Mouse (Mus musculus): Measurements from ENCODE around the gene Paqr4.
A peak's percentile ranks its signal among the peaks of the same experiment; 100 is the strongest.
"Not testable (repeated sequence)": the region's sequence is repeated elsewhere in the genome, so short reads cannot be mapped to it uniquely, and the experiment has no call there.

Gene Paqr4

GRCm38 (mm10) chr17:23740598-23741021 is at the start of gene Paqr4:
Paqr4 (minus strand) TSS chr17:23740867.
- no peak for DNase-seq (ENCODE audit: low spot score in 2 of 2)

- no peak for DNase-seq (ENCODE audit: low spot score in 2 of 2)
These were observed 49.1 kb upstream of the Paqr4 start for GRCm38 (mm10) chr17:23789749-23790268.

GRCm38 (mm10) chr17:23788973-23789372 is 48.3 kb upstream of the Paqr4 start:
- no peak for DNase-seq (ENCODE audit: low spot score in 2 of 2)

GRCm38 (mm10) chr17:23786510-23786931 is 45.9 kb upstream of the Paqr4 start:
- no peak for DNase-seq (ENCODE audit: low spot score in 2 of 2)

GRCm38 (mm10) chr17:23785561-23786471 is 45.1 kb upstream of the Paqr4 start, which contains the start of gene Flywch2:
Flywch2 (minus strand) TSS chr17:23786081.
- DNase-seq (ENCODE audit: low spot score in 2 of 2), result peak; percentile 44 to 63

GRCm38 (mm10) chr17:23783352-23783751 is 42.7 kb upstream of the Paqr4 start:
- DNase-seq (ENCODE audit: low spot score in 2 of 2), result no peak

- no peak for DNase-seq (ENCODE audit: low spot score in 2 of 2)
These were observed 37.8 kb upstream of the Paqr4 start for GRCm38 (mm10) chr17:23778447-23778846.

- no peak for DNase-seq (ENCODE audit: low spot score in 2 of 2)
These were observed 36.5 kb upstream of the Paqr4 start for GRCm38 (mm10) chr17:23777141-23777540.

- DNase-seq (ENCODE audit: low spot score in 2 of 2), result no peak
These were observed 35.5 kb upstream of the Paqr4 start for GRCm38 (mm10) chr17:23776216-23776615.

- peak; percentile 82 to 89 for DNase-seq (ENCODE audit: low spot score in 2 of 2)
These were observed 33.4 kb upstream of the Paqr4 start for GRCm38 (mm10) chr17:23774090-23774489.

GRCm38 (mm10) chr17:23773676-23774075 is 33.0 kb upstream of the Paqr4 start:
- DNase-seq (ENCODE audit: low spot score in 2 of 2), result no peak

- DNase-seq (ENCODE audit: low spot score in 2 of 2), result not testable (repeated sequence)
These were observed 31.5 kb upstream of the Paqr4 start for GRCm38 (mm10) chr17:23772219-23772556.

GRCm38 (mm10) chr17:23771284-23772218 is 30.9 kb upstream of the Paqr4 start, which contains the start of gene Flywch1:
Flywch1 (minus strand) TSS chr17:23771602.
- DNase-seq (ENCODE audit: low spot score in 2 of 2), result peak; percentile 93 to 95

GRCm38 (mm10) chr17:23770896-23771283 is 30.2 kb upstream of the Paqr4 start:
- no peak for DNase-seq (ENCODE audit: low spot score in 2 of 2)

GRCm38 (mm10) chr17:23770493-23770892 is 29.8 kb upstream of the Paqr4 start:
- DNase-seq (ENCODE audit: low spot score in 2 of 2), result no peak

- DNase-seq (ENCODE audit: low spot score in 2 of 2), result no peak
These were observed 22.3 kb upstream of the Paqr4 start for GRCm38 (mm10) chr17:23762976-23763375.

GRCm38 (mm10) chr17:23761155-23761554 is 20.5 kb upstream of the Paqr4 start:
- no peak for DNase-seq (ENCODE audit: low spot score in 2 of 2)

- DNase-seq (ENCODE audit: low spot score in 2 of 2), result no peak
These were observed 19.6 kb upstream of the Paqr4 start for GRCm38 (mm10) chr17:23760231-23760630.

- no peak for DNase-seq (ENCODE audit: low spot score in 2 of 2)
These were observed 18.1 kb upstream of the Paqr4 start for GRCm38 (mm10) chr17:23758801-23759200.

- no peak for DNase-seq (ENCODE audit: low spot score in 2 of 2)
These were observed 16.9 kb upstream of the Paqr4 start for GRCm38 (mm10) chr17:23757581-23757980.

GRCm38 (mm10) chr17:23755689-23756088 is 15.0 kb upstream of the Paqr4 start:
- no peak for DNase-seq (ENCODE audit: low spot score in 2 of 2)
